In genomic region chr2:166896974-166897373, GRCm38 (mm10) we compare ENCODE assay signal across 30 mouse cellular contexts. TPM values are rescaled to one million over a fixed set of nuclear protein-coding genes. Genes with fewer than 3 reads are reported as not detected.
DNase-seq lines count a peak whose midpoint lies in the region; ATAC-seq lines count a peak whose summit lies in the region.
"Had no signal": no experiment of that assay in that cellular context is flagged by ENCODE, and none has a peak within 500 bp of the region (broad histone marks: within the 10 kb centered on the region; RNA-seq: fewer than 3 reads in every experiment).

No protein-coding gene starts in this region.

- DNase-seq in left cerebral cortex, postnatal 14 days (ENCODE audit: low spot score in 2 of 2), result peak; percentile 52 to 64
- no peak for DNase-seq in left cerebral cortex, adult 8-10 months (ENCODE audit: low spot score in 2 of 2)
- DNase-seq in right cerebral cortex, postnatal 10 days (ENCODE audit: low spot score in 2 of 2), result peak; percentile 34 to 54
- DNase-seq in right cerebral cortex, postnatal 25 days, result no peak
- DNase-seq: adrenal gland, postnatal 14 days; cerebellum, adult 18-20 months; cerebellum, postnatal 10 days; gastrocnemius, postnatal 10 days; heart, adult 11 months; kidney, adult 11 months; kidney, postnatal 25 days; liver, embryonic 13.5 days; lung, adult 18-20 months; lung, postnatal 14 days; thymus, adult 18-20 months; thymus, postnatal 25 days had no signal

- no peaks in the 10 kb centered on the region for H3K27me3 ChIP-seq in forebrain, embryonic 13.5 days
- no peaks in the 10 kb centered on the region for H3K27me3 ChIP-seq in forebrain, embryonic 16.5 days (replicated peaks; ENCODE audit: control insufficient read depth, insufficient read depth, low read length)
- H3K27me3 ChIP-seq: embryonic facial prominence, embryonic 13.5 days; heart, embryonic 15.5 days; hindbrain, embryonic 15.5 days; kidney, embryonic 15.5 days; limb, embryonic 15.5 days; liver, embryonic 13.5 days; midbrain, embryonic 15.5 days; Patski had no signal

- no peaks in the 10 kb centered on the region; the same call in 1 of the 2 replicates for H3K9me3 ChIP-seq in forebrain, embryonic 13.5 days (replicated peaks)
- no peaks in the 10 kb centered on the region for H3K9me3 ChIP-seq in forebrain, embryonic 16.5 days (ENCODE audit: control insufficient read depth, low read length)
- H3K9me3 ChIP-seq: embryonic facial prominence, embryonic 13.5 days; heart, embryonic 10.5 days; heart, embryonic 15.5 days; hindbrain, embryonic 15.5 days; kidney, embryonic 15.5 days; limb, embryonic 10.5 days; limb, embryonic 15.5 days; liver, embryonic 13.5 days; midbrain, embryonic 15.5 days had no signal

- H3K27ac ChIP-seq in forebrain, embryonic 13.5 days, result peak overlapping the region; percentile 16; the same call in 1 of the 2 replicates
- no peak overlapping the region for H3K27ac ChIP-seq in forebrain, embryonic 16.5 days (ENCODE audit: low read length)
- H3K27ac ChIP-seq: embryonic facial prominence, embryonic 13.5 days; heart, embryonic 10.5 days; heart, embryonic 15.5 days; hindbrain, embryonic 15.5 days; kidney, embryonic 15.5 days; limb, embryonic 10.5 days; limb, embryonic 15.5 days; liver, embryonic 13.5 days; midbrain, embryonic 15.5 days; stomach, postnatal 0 days had no signal

- intact Hi-C loops in left cerebral cortex, postnatal 14 days (cut with DNase I), result no loop called here

- 82% methylated on average over 12 of the region's 12 CpGs for WGBS in forebrain, embryonic 13.5 days
- 72% methylated on average over 12 of the region's 12 CpGs for WGBS in forebrain, embryonic 16.5 days

- no peak overlapping the region for H3K4me2 ChIP-seq in forebrain, embryonic 13.5 days
- H3K4me2 ChIP-seq in forebrain, embryonic 16.5 days (ENCODE audit: low read length), result no peak overlapping the region
- H3K4me2 ChIP-seq: embryonic facial prominence, embryonic 13.5 days; heart, embryonic 15.5 days; hindbrain, embryonic 15.5 days; kidney, embryonic 15.5 days; limb, embryonic 15.5 days; liver, embryonic 13.5 days; midbrain, embryonic 15.5 days had no signal

- no peak for ATAC-seq in forebrain, embryonic 13.5 days
- no peak for ATAC-seq in forebrain, embryonic 16.5 days
- ATAC-seq in granulocyte monocyte progenitor cell, adult 5-6 weeks (replicated peaks; ENCODE audit: poor library complexity, severe bottlenecking), result no peak
- ATAC-seq: inflammation-experienced regulatory T-cells, adult 6 months; midbrain, embryonic 15.5 days; Patski had no signal

- no peaks in the 10 kb centered on the region for H3K4me1 ChIP-seq in forebrain, embryonic 13.5 days
- H3K4me1 ChIP-seq in forebrain, embryonic 16.5 days (replicated peaks; ENCODE audit: control insufficient read depth, insufficient read depth, low read length), result no peaks in the 10 kb centered on the region
- H3K4me1 ChIP-seq: embryonic facial prominence, embryonic 13.5 days; heart, embryonic 15.5 days; hindbrain, embryonic 15.5 days; kidney, embryonic 15.5 days; limb, embryonic 15.5 days; midbrain, embryonic 15.5 days had no signal

- peaks cover 24% of the 10 kb centered on the region for H3K36me3 ChIP-seq in forebrain, embryonic 13.5 days (ENCODE audit: poor library complexity, severe bottlenecking)
- H3K36me3 ChIP-seq in forebrain, embryonic 16.5 days (ENCODE audit: control insufficient read depth, insufficient read depth), result no peaks in the 10 kb centered on the region

- H3K9ac ChIP-seq in forebrain, embryonic 13.5 days, result no peak overlapping the region
- H3K9ac ChIP-seq in forebrain, embryonic 16.5 days (replicated peaks; ENCODE audit: low read depth, low read length), result no peak overlapping the region
- H3K9ac ChIP-seq: embryonic facial prominence, embryonic 13.5 days; heart, embryonic 15.5 days; hindbrain, embryonic 15.5 days; kidney, embryonic 15.5 days; limb, embryonic 15.5 days; liver, embryonic 13.5 days; midbrain, embryonic 15.5 days had no signal

- H3K4me3 ChIP-seq in forebrain, embryonic 13.5 days, result no peak overlapping the region
- no peak overlapping the region for H3K4me3 ChIP-seq in forebrain, embryonic 16.5 days (replicated peaks; ENCODE audit: low read length)
- H3K4me3 ChIP-seq: embryonic facial prominence, embryonic 13.5 days; heart, embryonic 10.5 days; heart, embryonic 15.5 days; hindbrain, embryonic 15.5 days; kidney, embryonic 15.5 days; limb, embryonic 10.5 days; limb, embryonic 15.5 days; liver, embryonic 13.5 days; midbrain, embryonic 15.5 days had no signal

RNA-seq across cellular contexts. Expression of gene Cse1l, which starts 8.9 kb away (rescaled TPM):
- 122 and 134 TPM in 2 replicates for polyA plus RNA-seq in forebrain, embryonic 13.5 days (2015; fragmentation: Nextera tagmentation; extraction: Ambion mirVana)
- polyA plus RNA-seq in forebrain, embryonic 16.5 days (2015; fragmentation: Nextera tagmentation; extraction: Ambion mirVana), result 107 and 120 TPM in 2 replicates
- total RNA-seq in left cerebral cortex, postnatal 14 days (2021), result 10 to 100 TPM; 61.6 to 63.4 TPM
- 10 to 100 TPM; 55.4 to 61.0 (median 58.1) TPM for total RNA-seq in left cerebral cortex, adult 8-10 months (2022)
- total RNA-seq in granulocyte monocyte progenitor cell, adult 5-6 weeks (2014; fragmentation: Nextera tagmentation), result 107 and 128 TPM in 2 replicates
- total RNA-seq in granulocyte monocyte progenitor cell, adult 5-6 weeks (2017), result 156 and 159 TPM in 2 replicates

Comparison
In these comparisons a context has a peak if more than half of its experiments do, and no peak if none do; other contexts are left out.
1. DNase-seq: peak in left cerebral cortex, postnatal 14 days (2 of 2) and right cerebral cortex, postnatal 10 days (2 of 2); none in left cerebral cortex, adult 8-10 months (0 of 2) and right cerebral cortex, postnatal 25 days (single experiment).